Mouse (Mus musculus): Measurements from ENCODE around the gene Jaml. TPM values are rescaled to one million over a fixed set of nuclear protein-coding genes. Genes with fewer than 3 reads are reported as not detected.

Jaml gene
- polyA plus RNA-seq, 1 experiment = 3.5 TPM

DNA sequence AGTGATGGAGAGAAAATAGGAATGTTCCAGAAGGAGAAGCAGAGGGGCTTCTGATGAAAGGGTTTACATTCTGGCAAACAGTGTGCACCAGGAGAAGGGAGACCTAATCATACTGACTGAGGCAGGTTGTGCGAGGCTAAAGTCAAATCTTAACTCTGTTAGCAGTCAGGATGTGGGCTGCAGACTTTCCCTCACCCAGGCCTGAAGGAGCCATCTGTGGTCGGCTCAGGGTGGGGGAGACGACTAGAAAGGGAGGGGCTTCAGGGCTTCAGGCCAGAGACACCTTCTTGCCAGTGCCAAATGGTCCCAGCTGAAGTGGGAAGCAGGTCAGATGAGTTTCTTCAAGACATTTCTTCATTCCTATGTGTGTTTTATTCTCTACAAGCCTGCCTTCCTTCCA lies 19.4 kb downstream of the Jaml start:
- DNase-seq = peak; percentile 61
- no peak overlapping the region for H3K27ac ChIP-seq (ENCODE audit: control insufficient read depth, insufficient read depth, low read length)
- H3K4me3 ChIP-seq (ENCODE audit: control insufficient read depth, insufficient read depth, low read length) = no peak overlapping the region
- TF ChIP-seq POLR2A (IDR thresholded peaks at IDR 0.05; ENCODE audit: control insufficient read depth, extremely low read depth, insufficient read depth, low read length, poor library complexity) = no peak
- no peak for TF ChIP-seq CTCF (IDR thresholded peaks at IDR 0.05; ENCODE audit: borderline replicate concordance, control insufficient read depth, extremely low read depth, insufficient read depth, low read length, poor library complexity)
- no peaks in the 10 kb centered on the region for H3K36me3 ChIP-seq (ENCODE audit: control insufficient read depth, insufficient read depth, low read length)
- H3K27me3 ChIP-seq (ENCODE audit: control insufficient read depth, insufficient read depth, low read length) = no peaks in the 10 kb centered on the region
- H3K4me1 ChIP-seq (replicated peaks; ENCODE audit: control insufficient read depth, insufficient read depth, low read length) = peaks cover 35% of the 10 kb centered on the region
- 8% methylated on average over 3 of the region's 3 CpGs for WGBS

DNA sequence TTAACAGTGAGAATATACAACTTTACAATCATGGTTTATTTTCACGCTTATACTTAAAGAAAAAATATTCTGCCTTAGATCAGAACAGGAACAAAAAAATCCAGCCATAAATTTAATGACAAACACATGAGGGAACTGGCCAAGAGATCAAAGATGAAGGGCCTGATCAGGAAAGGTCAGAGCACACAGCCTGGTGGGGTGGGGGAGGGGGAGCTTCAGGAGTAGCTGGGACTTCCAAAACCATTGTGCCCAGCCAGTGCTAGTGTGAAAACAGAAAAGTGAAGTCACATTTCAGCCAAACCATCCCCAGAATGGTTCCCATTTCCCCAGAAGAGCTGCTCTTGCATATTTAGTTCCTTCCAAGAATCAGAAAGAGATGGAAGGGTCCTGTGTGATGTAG lies 23.5 kb downstream of the Jaml start:
- no peaks in the 10 kb centered on the region for H3K27me3 ChIP-seq (ENCODE audit: control insufficient read depth, insufficient read depth, low read length)
- no peaks in the 10 kb centered on the region for H3K36me3 ChIP-seq (ENCODE audit: control insufficient read depth, insufficient read depth, low read length)
- no peak overlapping the region for H3K4me3 ChIP-seq (ENCODE audit: control insufficient read depth, insufficient read depth, low read length)
- H3K4me1 ChIP-seq (replicated peaks; ENCODE audit: control insufficient read depth, insufficient read depth, low read length) = peaks cover 28% of the 10 kb centered on the region
- no peak for DNase-seq
- 98% methylated on average over 1 of the region's 1 CpGs for WGBS
- TF ChIP-seq CTCF (IDR thresholded peaks at IDR 0.05; ENCODE audit: borderline replicate concordance, control insufficient read depth, extremely low read depth, insufficient read depth, low read length, poor library complexity) = no peak
- no peak for TF ChIP-seq POLR2A (IDR thresholded peaks at IDR 0.05; ENCODE audit: control insufficient read depth, extremely low read depth, insufficient read depth, low read length, poor library complexity)
- H3K27ac ChIP-seq (ENCODE audit: control insufficient read depth, insufficient read depth, low read length) = no peak overlapping the region

DNA sequence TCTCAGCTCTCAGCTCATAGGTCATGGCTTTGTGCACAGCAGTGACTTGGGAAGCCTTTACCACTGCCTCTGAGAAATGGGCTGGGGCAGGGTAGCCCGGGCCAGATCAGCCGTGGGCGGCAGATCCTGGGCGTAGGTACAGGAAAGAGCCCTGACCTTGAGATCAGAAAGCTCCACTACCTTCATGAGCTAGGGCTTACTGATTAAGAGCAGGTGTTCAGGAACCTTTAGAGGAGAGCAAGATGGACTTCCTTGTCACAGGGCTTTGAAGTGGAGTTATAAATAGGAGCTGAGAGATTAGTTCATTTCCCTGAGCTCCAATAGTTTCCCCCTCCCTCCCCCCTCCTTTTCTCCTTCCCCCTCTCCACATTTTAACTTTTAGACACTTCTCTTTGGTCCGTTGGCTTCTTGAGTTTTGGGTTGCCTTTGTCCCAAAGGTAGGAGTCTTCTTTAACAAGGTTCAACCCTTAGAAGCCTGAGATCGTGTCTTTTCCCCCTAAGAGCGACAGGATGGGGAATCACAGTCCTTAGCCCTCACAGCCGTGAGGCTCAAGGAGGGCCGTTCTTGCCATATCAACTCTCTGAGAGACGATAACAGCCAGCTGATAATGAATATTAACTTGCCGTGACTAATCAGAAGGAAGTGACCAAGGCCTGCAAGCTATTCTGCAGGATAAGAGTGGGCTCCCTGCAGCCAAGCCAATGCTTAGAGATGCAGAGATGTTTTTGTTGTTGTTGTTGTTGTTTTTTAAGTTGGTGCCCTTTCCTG lies 24.4 kb downstream of the Jaml start:
- no peak overlapping the region for H3K27ac ChIP-seq (ENCODE audit: control insufficient read depth, insufficient read depth, low read length)
- TF ChIP-seq CTCF (IDR thresholded peaks at IDR 0.05; ENCODE audit: borderline replicate concordance, control insufficient read depth, extremely low read depth, insufficient read depth, low read length, poor library complexity) = no peak
- TF ChIP-seq POLR2A (IDR thresholded peaks at IDR 0.05; ENCODE audit: control insufficient read depth, extremely low read depth, insufficient read depth, low read length, poor library complexity) = no peak
- H3K27me3 ChIP-seq (ENCODE audit: control insufficient read depth, insufficient read depth, low read length) = no peaks in the 10 kb centered on the region
- no peak overlapping the region for H3K4me3 ChIP-seq (ENCODE audit: control insufficient read depth, insufficient read depth, low read length)
- no peak for DNase-seq
- 75% methylated on average over 11 of the region's 11 CpGs for WGBS
- H3K36me3 ChIP-seq (ENCODE audit: control insufficient read depth, insufficient read depth, low read length) = no peaks in the 10 kb centered on the region
- H3K4me1 ChIP-seq (replicated peaks; ENCODE audit: control insufficient read depth, insufficient read depth, low read length) = peaks cover 19% of the 10 kb centered on the region

GRCm38 (mm10) chr9:45105596-45106374 lies 26.8 kb downstream of the Jaml start:
- no peaks in the 10 kb centered on the region for H3K27me3 ChIP-seq (ENCODE audit: control insufficient read depth, insufficient read depth, low read length)
- no peak for DNase-seq
- no peak for TF ChIP-seq CTCF (IDR thresholded peaks at IDR 0.05; ENCODE audit: borderline replicate concordance, control insufficient read depth, extremely low read depth, insufficient read depth, low read length, poor library complexity)
- TF ChIP-seq POLR2A (IDR thresholded peaks at IDR 0.05; ENCODE audit: control insufficient read depth, extremely low read depth, insufficient read depth, low read length, poor library complexity) = no peak
- no peaks in the 10 kb centered on the region for H3K36me3 ChIP-seq (ENCODE audit: control insufficient read depth, insufficient read depth, low read length)
- WGBS = 98% methylated on average over 2 of the region's 2 CpGs
- no peak overlapping the region for H3K27ac ChIP-seq (ENCODE audit: control insufficient read depth, insufficient read depth, low read length)
- peaks cover 7% of the 10 kb centered on the region for H3K4me1 ChIP-seq (replicated peaks; ENCODE audit: control insufficient read depth, insufficient read depth, low read length)
- no peak overlapping the region for H3K4me3 ChIP-seq (ENCODE audit: control insufficient read depth, insufficient read depth, low read length)

DNA sequence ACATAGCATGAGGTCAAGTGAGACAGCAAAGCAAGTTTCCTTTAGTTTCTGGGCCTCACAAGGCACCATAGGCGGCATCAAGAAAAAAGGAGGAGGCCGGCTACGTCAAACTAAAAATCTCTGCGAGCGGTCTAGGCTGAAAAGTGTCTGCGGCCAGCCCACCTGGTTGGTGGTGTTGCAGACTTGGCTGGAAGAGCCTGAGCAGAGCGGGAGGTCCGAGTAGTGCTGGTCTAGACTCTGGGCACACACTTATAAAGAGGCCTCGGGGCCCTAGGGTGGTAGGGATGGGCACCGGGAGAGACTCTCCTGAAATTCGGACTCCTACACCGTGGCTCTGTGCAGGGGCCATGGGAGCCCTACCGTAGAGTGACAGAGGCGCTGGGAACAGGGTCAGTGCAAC lies 36.7 kb downstream of the Jaml start:
- no peak overlapping the region for H3K4me3 ChIP-seq (ENCODE audit: control insufficient read depth, insufficient read depth, low read length)
- no peaks in the 10 kb centered on the region for H3K27me3 ChIP-seq (ENCODE audit: control insufficient read depth, insufficient read depth, low read length)
- no peak overlapping the region for H3K27ac ChIP-seq (ENCODE audit: control insufficient read depth, insufficient read depth, low read length)
- no peak for TF ChIP-seq CTCF (IDR thresholded peaks at IDR 0.05; ENCODE audit: borderline replicate concordance, control insufficient read depth, extremely low read depth, insufficient read depth, low read length, poor library complexity)
- no peak for TF ChIP-seq POLR2A (IDR thresholded peaks at IDR 0.05; ENCODE audit: control insufficient read depth, extremely low read depth, insufficient read depth, low read length, poor library complexity)
- H3K4me1 ChIP-seq (replicated peaks; ENCODE audit: control insufficient read depth, insufficient read depth, low read length) = peaks cover 42% of the 10 kb centered on the region
- DNase-seq = no peak
- 57% methylated on average over 14 of the region's 14 CpGs for WGBS
- no peaks in the 10 kb centered on the region for H3K36me3 ChIP-seq (ENCODE audit: control insufficient read depth, insufficient read depth, low read length)

DNA sequence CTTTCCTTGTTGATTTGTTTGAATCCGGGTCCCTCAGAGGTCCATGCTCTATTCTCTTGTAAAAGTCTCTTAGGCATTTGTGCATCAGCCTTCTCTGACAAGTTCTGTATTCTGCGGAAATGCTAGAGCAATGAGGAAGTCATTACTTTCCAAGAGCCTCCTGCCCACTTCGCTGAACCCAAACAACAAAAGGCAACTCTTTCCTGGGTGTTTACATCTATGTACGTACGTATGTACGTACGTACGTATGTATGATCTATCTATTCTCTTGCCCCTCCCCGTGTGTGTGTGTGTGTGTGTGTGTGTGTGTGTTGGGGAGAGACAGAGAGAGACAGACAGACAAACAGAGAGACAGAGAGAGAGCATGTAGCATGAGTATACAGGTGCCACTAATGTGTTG lies 37.8 kb downstream of the Jaml start:
- WGBS = 23% methylated on average over 9 of the region's 9 CpGs
- TF ChIP-seq POLR2A (IDR thresholded peaks at IDR 0.05; ENCODE audit: control insufficient read depth, extremely low read depth, insufficient read depth, low read length, poor library complexity) (no peak), CTCF (IDR thresholded peaks at IDR 0.05; ENCODE audit: borderline replicate concordance, control insufficient read depth, extremely low read depth, insufficient read depth, low read length, poor library complexity) (no peak)

More for the DNA sequence above, 37.8 kb downstream of the Jaml start:
- H3K4me3 ChIP-seq (ENCODE audit: control insufficient read depth, insufficient read depth, low read length) = no peak overlapping the region
- H3K27me3 ChIP-seq (ENCODE audit: control insufficient read depth, insufficient read depth, low read length) = no peaks in the 10 kb centered on the region
- H3K27ac ChIP-seq (ENCODE audit: control insufficient read depth, insufficient read depth, low read length) = peak overlapping the region; percentile 62
- no peaks in the 10 kb centered on the region for H3K36me3 ChIP-seq (ENCODE audit: control insufficient read depth, insufficient read depth, low read length)
- H3K4me1 ChIP-seq (replicated peaks; ENCODE audit: control insufficient read depth, insufficient read depth, low read length) = peaks cover 51% of the 10 kb centered on the region
- DNase-seq = no peak
